Mouse (Mus musculus) megakaryocyte, adult 5-6 weeks (primary cell): ENCODE results near the gene Hrc. TPM values are rescaled to one million over a fixed set of nuclear protein-coding genes. Genes with fewer than 3 reads are reported as not detected.
A peak's percentile ranks its signal among the peaks of the same experiment; 100 is the strongest.

Source experiments
- ATAC-seq: 2 replicates; pipeline ENCODE4 v1.8.0; 2016; ENCODE audit warnings: mild to moderate bottlenecking, inconsistent platforms; ENCODE audit not compliant: poor library complexity, severe bottlenecking
- total RNA-seq, 2 experiments: library from RNA; stranded (forward) in 1 of 2; stranded (reverse) in 1 of 2; fragments of 153-499, 151-499 nt in 1 of 2; fragments of 221-1000, 200-1000 nt in 1 of 2; gene quantifications; 2 replicates each; pipeline versions ENCODE4 v1.2.3 to v1.2.4; 2015 to 2017

The Hrc gene
- total RNA-seq (2015) (not detected in 2 replicates), total RNA-seq (2017) (0.07 TPM in 1 of 2 replicates, not detected in the other)

DNA sequence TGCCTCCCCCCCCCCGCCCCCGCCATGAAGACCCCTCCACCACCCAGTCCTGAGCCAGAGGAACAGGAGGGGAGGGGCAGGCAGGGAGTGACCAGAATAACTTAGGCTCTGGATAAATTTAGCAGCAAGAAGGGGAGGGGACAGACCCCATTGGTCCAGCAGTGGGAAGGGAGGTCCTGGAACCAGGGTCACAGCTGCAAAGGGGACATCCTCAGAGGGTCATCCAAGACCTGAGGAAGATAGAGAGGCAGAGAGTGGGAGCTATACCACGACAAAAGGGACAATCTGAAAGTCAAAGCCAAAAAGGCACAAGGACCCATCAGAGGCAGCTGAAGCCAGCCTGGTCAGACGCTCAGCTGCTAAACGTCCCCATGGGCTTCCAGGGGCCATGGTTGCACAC, at the start of gene Hrc:
TSS of gene Hrc (plus strand) at position 235 of the 400 bp plus-strand sequence.
- ATAC-seq, result no peak

- ATAC-seq, result no peak
Observed at GRCm38 (mm10) chr7:45286486-45286885, 48.6 kb upstream of the Hrc start.

GRCm38 (mm10) chr7:45296626-45297025, 38.5 kb upstream of the Hrc start:
- ATAC-seq, result no peak

- no peak for ATAC-seq
Observed at GRCm38 (mm10) chr7:45297563-45297962, 37.5 kb upstream of the Hrc start.

DNA sequence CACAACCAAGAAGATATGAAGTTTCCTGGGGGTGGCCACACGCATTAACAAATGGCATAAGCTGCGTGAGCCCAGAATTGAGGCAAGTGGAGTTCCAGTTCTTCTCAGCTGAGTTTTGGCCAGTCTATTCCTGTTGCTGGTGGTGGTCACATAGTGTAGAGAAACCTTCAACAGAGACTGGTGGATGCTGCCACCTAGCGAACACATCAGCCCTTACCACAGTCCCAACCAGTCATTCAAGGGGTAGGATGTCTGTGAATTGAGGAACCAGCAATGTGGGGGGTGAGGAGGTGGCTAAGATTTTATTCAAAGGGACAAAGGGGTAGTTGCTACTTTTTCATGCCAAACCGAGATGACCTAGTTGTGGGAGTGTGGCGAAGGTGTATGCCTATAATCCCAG, 35.3 kb upstream of the Hrc start:
- ATAC-seq, result peak; percentile 95

- no peak for ATAC-seq
Observed at GRCm38 (mm10) chr7:45300270-45300669, 34.8 kb upstream of the Hrc start.

- ATAC-seq, result no peak
Observed at GRCm38 (mm10) chr7:45302626-45303025, 32.5 kb upstream of the Hrc start.

DNA sequence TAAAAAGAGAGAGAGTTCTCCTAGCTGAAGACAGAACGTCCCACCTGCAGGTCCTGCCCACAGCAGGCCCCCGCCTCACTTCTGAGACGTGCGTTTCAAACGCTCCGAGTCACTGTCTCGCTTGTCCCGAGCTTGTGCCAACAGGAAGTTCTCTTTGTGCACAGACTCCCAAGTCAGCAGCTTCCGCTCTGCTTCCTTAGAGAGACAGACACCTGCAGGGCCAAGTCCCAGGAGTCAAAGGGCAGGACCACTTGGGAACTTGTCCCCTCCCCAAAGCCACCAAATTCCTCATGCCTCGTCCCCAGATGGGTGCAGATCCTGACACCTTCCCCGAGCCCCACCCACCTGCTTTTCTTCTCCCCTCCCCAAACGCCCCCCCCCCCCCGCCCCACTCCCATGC, 30.2 kb upstream of the Hrc start:
- ATAC-seq, result no peak

- ATAC-seq, result peak; percentile 53; the same call in 1 of the 2 replicates
Observed at GRCm38 (mm10) chr7:45305275-45305674, 29.8 kb upstream of the Hrc start.

DNA sequence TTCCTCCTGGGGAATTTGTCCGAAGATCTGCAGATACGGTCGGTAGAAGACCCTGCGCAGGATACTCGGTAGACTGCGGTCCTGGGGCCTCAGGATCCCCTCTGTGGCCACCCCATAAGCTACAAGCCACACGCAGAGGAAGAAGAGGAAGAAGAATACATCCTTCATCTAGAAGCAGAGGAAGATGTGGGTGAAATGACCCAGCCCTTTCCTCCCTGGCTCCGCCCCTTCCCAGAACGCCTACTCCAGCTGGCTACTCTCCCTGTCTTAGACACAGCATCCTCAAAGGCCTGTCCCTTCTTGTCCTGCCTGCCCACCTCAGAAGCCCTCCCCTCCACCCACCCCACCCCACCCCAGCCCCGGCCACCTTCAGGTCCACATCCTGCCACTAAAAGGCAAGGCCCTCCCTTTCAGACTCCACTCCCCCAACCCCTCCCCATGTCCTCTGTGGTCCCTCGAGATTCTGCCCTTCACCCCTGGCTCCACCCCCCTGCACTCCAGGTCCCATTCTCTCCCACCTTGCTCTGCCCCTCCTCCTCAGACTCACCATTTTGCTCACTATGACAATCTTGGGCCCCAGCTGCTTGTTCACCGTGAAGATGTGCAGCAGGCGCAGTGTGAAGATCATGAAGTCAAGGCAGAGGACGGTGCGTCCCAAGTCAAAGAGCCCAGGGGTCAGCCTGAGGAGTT, 26.4 kb upstream of the Hrc start:
- ATAC-seq, result peak; percentile 39; the same call in 1 of the 2 replicates

DNA sequence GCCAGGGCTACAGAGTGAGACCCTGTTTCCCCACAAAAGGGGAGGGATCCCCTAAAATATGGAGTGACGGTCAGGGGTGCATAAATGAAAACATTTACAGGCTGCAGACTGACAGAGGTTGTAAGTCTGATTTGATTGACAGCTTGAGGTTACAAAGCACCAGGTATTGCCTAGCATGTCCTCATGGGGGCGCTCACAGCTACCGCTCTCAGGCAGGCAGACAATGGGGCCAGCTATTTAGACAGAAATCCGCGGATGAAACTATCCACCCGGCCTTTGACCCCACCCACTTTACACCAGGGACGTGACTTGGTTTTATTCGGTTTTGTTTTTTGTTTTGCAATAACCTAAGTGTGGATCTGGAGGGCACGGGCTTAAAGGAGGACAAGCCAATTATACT, 25.6 kb upstream of the Hrc start:
- peak; percentile 38; the same call in 1 of the 2 replicates for ATAC-seq

DNA sequence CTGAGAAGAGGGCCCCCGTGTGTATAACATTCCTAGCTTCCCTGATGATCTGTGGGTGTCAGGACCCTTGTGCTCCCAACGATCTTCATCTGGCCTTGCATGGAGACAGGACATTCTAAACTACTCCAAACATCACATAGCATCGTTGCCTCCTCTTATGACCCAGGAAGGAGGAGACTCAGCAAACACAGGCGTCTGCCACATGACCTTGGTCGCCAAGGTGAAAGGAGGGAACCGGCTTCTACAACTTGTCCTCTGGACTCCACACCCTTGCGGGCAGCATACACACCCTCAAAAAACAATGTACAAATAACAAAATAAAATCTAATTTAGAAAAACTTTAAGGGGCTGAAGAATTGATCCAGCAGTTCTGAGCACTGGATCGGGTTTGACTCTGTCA, 23.1 kb upstream of the Hrc start:
- ATAC-seq, result no peak

- ATAC-seq, result no peak
Observed at GRCm38 (mm10) chr7:45312686-45313453, 22.2 kb upstream of the Hrc start.

DNA sequence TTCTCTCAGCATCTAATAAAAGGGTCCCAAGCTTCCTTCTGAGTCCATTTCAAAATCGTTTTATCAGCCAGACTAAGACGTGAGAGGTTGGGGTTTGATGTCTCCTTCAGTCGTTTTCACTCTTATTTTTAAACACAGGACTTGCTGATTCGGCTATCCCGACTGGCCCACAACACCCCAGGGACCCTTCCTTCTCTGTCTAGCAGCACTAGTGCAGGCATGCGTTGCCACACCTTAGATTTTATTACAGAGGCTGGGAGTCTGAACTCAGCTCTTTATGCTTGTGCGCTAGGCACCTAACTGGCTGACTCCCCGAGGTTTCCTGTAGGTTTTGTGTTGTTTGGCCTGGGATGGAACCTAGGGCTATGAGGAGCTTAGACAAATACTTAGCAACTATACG, 21.6 kb upstream of the Hrc start:
- no peak for ATAC-seq

GRCm38 (mm10) chr7:45315182-45315701, 19.8 kb upstream of the Hrc start:
- no peak for ATAC-seq

- ATAC-seq, result no peak
Observed at GRCm38 (mm10) chr7:45316536-45316935, 18.6 kb upstream of the Hrc start.

DNA sequence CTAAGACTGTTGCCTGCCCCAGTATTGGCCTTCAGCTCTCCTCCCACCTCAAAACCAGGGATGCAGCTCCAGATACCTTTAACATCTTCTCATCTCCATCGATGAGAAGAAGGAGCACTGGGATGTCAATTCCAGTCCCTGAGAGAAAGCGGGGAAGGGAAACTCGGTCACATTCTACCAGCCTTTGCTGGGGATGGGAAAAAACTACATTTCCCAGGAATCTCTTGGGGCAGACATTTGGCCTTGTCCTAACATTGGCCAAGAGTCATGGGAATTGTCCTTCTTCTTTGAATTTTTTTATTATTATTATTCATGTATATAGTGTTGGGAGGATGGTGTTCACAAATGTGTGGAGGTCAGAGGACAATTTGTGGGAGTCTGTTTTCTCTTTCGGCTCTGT, 12.8 kb upstream of the Hrc start:
- ATAC-seq, result no peak

DNA sequence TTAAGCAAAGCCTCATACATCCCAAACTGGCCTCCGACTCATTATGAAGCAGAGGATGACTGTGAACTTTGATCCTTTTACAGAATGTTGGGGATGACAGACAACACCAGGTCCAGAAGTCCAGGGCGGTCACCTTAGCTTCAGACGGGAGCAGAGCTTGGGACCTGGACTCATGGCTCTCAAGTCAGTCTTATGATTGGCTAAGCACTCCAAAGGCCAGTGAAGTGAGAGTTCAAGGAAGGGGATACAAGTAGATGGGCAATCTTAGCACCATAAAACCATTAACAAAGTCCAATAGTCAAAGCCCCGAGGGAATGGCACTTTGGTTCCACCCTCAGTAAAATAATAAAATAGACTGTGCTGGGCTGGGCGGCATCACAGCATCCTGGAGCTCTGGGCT, 12.0 kb upstream of the Hrc start:
- ATAC-seq, result no peak

DNA sequence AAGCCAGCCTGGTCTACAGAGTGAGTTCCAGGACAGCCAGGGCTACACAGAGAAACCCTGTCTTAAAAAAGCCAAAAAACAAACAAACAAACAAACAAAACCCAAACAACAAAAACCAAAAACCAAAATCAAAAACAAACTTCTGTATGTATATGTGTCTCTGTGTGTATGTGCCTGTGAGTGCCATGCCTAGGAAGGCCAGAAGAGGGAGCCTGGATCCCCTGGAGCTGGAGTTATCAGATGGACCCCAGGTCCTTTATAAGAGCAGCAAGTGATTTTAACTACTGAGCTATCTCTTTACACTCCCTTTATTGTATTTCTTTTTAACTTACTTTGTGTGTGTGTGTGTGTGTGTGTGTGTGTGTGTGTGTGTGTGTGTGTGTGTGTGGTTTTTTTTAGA, 9.3 kb upstream of the Hrc start:
- ATAC-seq, result no peak

DNA sequence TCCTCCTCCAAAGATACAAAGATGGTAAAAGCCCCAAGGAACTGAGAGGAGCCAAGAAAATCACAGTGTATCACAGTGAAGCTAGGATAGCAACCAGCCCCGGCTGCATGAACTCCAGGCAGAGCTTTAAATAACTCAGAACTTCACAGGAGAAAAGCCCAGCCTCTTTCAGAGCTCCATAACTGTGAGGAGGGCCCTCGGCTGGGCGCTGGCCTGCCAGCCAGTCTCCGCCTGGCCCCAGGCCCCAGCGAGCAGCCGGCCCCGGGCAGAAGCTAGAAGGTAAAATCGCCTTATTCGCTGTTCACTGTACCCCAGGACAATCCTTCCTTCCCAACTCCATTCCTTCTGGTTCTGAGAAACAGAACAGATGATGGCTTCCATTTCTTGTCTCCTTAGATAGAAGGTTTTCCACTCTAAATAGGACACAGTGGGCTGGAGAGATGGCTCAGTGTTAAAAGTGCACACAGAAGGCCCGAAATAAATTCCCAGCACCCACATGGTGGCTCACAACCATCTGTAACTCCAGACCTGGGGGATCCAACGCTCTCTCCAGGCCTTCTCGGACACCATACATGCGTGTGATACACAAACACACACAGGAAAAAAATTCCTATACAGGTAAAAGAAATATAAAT, 6.1 kb upstream of the Hrc start:
- no peak for ATAC-seq

DNA sequence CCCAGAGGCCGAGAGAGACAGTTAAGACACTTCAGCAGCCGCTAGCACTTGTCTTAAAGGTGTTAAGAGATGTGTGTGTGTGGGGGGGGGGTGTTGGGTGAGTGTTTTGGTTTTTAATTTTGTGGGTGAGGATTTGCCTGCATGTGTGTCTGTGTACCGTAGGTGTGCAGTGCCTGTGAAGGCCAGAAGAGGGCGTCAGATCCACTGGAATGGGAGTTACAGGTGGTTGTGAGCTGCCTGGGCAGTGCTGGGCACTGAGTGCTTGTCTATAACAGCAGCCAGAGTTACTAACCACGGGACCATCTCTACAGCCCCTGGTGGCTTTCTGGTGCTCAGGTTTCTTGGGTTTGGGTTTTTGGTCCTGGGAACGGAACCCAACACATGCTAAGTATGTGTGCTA, 3.6 kb upstream of the Hrc start:
- no peak for ATAC-seq
